Mouse (Mus musculus): ENCODE measurements at regions not wholly inside any gene's neighbourhood (a gene's known extent, or its start where the extent isn't known, plus 50 kb on each side); places are given as distances from the start of the nearest gene placed in this dataset.
"Not testable (repeated sequence)": the region's sequence is repeated elsewhere in the genome, so short reads cannot be mapped to it uniquely, and the experiment has no call there.

- no peak for DNase-seq (ENCODE audit: low read depth)
Measured at GRCm38 (mm10) chr4:45647514-45647913, 115.2 kb upstream of the Shb start.

DNA sequence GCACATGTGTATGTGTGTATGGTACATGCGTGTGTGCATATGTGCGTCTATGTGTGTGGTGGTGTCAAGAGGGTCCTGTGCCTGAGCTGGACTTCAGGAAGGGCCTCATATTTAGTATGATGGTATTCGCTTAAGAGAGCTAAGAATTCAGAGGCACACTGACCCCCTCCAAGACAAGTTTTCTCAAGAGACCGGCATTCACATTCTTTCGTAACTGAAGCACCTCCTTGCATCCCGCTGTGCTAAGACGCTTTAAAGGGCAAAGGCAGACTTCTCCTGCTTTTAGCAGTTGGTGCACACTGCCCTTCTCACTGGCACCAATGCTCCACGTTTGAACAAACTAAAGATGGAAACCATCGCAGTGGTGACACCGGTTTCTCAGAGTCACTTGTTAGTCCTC, 110.3 kb upstream of the Shb start:
- DNase-seq (ENCODE audit: low read depth) = no peak

GRCm38 (mm10) chr4:45641272-45641671, 109.0 kb upstream of the Shb start:
- DNase-seq (ENCODE audit: low read depth) = no peak

DNA sequence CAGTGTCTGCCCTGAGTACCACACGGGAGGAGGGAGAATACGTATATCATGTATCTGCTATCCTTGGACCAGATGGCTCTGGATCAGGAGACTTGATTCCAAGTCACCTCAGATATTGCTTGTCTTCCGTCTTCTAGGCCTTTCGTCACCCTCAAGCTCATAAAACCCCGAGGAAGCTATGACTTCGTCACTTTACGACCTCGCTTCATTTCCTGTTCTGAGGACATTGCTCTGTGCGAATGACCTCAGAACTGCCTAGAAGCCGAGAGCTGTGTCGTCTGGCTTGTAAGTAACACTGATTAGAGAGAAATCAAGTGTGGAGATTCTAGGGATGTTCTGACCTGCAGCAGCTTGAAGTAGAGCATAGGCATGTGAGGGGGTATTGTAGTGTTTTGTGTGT, 108.4 kb upstream of the Shb start:
- DNase-seq (ENCODE audit: low read depth) = no peak

DNA sequence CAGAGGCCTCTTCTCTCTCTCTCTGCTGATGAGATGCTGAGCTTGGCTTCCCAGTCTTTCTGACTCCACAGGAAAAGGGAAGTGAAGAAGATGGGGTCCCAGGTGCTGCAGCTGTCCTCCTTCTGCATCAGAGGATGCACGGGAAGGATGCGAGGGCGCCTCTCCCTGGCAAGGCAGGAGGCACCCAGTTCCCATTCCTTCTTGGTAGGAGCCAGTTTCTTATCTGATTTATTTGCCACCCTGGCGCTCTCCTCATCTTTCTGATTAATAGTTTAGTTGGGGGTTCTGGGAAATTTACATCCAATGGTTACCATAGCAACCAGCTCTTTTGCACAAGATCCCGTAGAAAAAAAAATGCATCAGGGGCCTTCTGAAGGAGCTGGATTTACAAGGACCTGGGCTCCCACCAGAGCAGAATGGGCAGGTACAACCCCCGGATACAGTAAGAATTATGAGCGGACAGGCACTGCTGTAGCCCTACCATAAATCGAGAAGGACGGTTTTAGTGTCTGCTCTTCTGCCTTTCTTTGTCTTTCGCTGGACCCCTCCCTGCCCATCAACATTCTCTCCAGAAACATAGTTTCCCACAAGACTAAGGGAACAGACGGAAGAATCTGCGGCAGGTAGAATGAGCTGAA, 107.2 kb upstream of the Shb start:
- no peak for DNase-seq (ENCODE audit: low read depth)

- DNase-seq (ENCODE audit: low read depth) = no peak
Measured at GRCm38 (mm10) chr4:45638411-45638810, 106.1 kb upstream of the Shb start.

- DNase-seq (ENCODE audit: low read depth) = no peak
Measured at GRCm38 (mm10) chr4:45631276-45632045, 99.2 kb upstream of the Shb start.

- no peak for DNase-seq (ENCODE audit: low read depth)
Measured at GRCm38 (mm10) chr4:45625633-45626032, 93.4 kb upstream of the Shb start.

- DNase-seq (ENCODE audit: low read depth) = no peak
Measured at GRCm38 (mm10) chr4:45622017-45622416, 89.7 kb upstream of the Shb start.

- DNase-seq (ENCODE audit: low read depth) = no peak
Measured at GRCm38 (mm10) chr4:45617126-45617525, 84.9 kb upstream of the Shb start.

DNA sequence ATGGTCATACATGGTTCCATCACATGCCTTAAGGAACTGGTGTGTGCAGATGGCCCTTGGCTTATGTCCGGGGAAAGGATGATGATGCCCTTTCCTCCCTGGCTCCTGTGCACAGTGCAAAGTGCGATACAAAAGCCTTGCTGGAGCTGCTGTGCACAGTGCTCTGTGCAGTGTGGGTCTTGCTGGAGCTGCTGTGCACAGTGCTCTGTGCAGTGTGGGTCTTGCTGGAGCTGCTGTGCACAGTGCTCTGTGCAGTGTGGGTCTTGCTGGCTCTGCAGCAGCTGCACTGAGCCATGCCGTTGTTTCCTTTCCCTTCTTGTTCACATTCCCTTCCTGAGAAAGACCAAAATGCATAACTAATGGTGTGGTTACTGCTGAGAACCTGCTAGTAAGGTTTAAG, 81.2 kb upstream of the Shb start:
- not testable (repeated sequence) for DNase-seq (ENCODE audit: low read depth)

DNA sequence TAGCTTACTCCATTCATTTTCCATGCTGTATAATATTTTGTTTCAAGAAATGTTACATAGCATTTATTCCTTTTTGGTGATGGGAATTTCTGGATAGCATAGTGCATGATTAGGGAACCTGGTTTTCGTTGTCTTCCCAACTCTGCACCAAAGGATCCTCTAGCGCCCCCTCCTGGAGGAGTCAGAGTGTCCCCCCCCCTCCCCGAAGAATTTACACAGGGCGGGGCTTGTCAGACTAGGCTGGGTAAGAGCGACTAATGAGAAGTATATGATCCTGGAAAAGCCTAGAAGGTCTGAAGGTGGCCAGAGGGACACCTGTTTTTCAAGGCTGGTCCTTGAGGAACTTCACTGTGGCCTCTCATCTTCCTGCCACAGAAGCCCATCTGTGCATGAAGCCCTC, 79.9 kb upstream of the Shb start:
- peak; percentile 57 for DNase-seq (ENCODE audit: low read depth)

GRCm38 (mm10) chr4:45610937-45611336, 78.7 kb upstream of the Shb start:
- no peak for DNase-seq (ENCODE audit: low read depth)

GRCm38 (mm10) chr4:45606578-45606977, 74.3 kb upstream of the Shb start:
- no peak for DNase-seq (ENCODE audit: low read depth)

GRCm38 (mm10) chr4:45605681-45606080, 73.4 kb upstream of the Shb start:
- DNase-seq (ENCODE audit: low read depth) = no peak

GRCm38 (mm10) chr4:45604271-45604800, 72.1 kb upstream of the Shb start:
- no peak for DNase-seq (ENCODE audit: low read depth)

- no peak for DNase-seq (ENCODE audit: low read depth)
Measured at GRCm38 (mm10) chr4:45600520-45600919, 68.2 kb upstream of the Shb start.

- DNase-seq (ENCODE audit: low read depth) = no peak
Measured at GRCm38 (mm10) chr4:45593435-45593991, 61.2 kb upstream of the Shb start.

- no peak for DNase-seq (ENCODE audit: low read depth)
Measured at GRCm38 (mm10) chr4:45592766-45593165, 60.5 kb upstream of the Shb start.

DNA sequence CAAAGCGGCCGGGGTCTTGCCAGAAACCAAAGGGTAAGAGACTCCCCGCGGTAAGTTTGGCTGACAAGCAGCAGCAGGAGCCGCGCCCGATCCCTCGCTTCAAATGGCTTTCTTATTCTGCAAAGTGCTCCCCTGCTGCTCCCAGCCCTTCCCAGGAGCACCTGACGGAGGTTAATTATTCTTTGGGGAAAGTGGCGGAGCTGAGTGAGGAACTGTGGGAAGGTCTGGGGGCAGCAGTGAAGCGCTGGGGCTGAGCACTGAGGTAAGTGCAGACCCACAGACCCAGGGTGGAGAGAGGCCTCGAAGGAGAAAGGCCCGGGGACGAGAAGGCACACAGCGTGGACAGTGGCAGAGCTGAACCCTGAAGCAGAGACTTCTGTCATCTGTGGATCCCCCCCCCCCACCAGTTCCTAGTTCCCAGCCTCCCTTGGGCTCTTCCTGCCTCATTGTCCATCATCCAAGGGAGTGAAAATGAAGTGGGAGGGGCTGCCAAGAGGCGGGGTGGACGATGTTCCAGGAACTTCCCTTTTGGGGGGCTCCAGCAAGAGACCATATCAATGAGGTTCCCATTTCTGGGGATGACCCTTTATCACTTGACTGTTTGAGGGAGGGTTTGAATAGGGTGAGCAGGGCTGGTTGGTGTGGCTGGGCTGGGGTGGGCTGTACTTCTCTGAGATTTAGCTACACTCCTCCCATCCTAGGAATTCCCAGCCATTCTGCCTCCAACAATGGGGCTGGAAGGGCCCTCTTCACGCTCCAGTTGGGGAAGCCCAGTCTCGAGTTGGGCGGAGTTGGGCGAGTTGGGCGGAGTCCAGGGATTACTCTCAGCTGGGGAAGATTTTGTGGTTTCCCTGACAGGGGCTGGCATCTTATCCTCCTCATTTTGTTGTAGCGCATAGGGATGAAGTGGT, 59.4 kb upstream of the Shb start:
- DNase-seq (ENCODE audit: low read depth) = no peak

- DNase-seq (ENCODE audit: low read depth) = no peak
Measured at GRCm38 (mm10) chr4:45590836-45591235, 58.6 kb upstream of the Shb start.

- no peak for DNase-seq (ENCODE audit: low read depth)
Measured at GRCm38 (mm10) chr4:45588322-45588721, 56.1 kb upstream of the Shb start.

Measured in naive thymus-derived CD4-positive, alpha-beta T cell, adult 2 months (primary cell).